Mouse (Mus musculus): Measurements from ENCODE around the gene Wdr34. TPM values are rescaled to one million over a fixed set of nuclear protein-coding genes. Genes with fewer than 3 reads are reported as not detected.
"Not testable (repeated sequence)": the region's sequence is repeated elsewhere in the genome, so short reads cannot be mapped to it uniquely, and the experiment has no call there.

The Wdr34 gene
- total RNA-seq, 2 experiments from 2014 or later = 37.3 to 37.4 TPM

DNA sequence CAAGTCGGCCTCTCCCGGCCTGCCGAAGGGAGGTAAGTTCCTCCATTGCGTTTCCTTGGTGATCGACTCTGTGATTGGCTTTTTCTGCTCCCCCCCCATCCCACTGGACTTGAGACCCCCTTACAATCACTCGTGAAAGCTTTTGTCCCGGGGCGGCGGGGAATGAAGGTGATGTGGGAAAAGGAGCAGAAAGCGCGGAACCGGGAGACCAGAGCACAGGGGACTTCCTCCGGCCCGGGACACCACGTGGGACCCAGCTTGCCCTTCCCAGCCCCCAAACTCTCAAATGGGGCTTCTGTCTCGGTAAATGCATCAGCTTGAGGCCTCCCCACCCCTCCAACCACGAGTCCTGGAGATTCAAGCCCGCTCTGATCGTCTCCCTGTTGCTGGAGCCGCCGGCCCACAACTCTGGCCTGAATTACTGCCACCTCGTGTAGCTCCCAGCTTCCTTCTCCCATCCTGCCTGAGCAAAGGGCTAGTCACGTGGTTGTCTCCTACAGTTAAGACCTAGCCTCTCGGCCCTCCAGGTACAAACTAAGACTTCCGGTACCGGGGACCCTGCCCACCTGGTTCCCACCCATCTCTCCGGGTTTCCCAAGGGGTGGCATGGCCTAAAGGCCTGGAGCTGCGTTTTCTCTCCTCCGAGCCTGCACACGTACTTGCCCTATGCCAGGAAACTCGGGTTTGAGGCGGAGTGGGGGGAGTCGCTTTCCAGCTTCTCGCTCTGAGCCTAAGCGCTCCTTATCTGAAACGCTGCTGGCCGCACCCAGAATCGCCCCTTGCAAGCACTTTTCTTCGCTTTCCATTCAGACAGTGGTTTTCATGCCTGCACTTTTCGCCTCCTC, 13.8 kb upstream of the Wdr34 start:
- peak overlapping the region; percentile 84 for H3K27ac ChIP-seq
- no peak for TF ChIP-seq CTCF (conservative IDR thresholded peaks at IDR 0.05)
- DNase-seq (ENCODE audit: low spot score in 2 of 2) = peak in 1 of 2 experiments; percentile 24
- H3K4me3 ChIP-seq = peak overlapping the region; percentile 55

DNA sequence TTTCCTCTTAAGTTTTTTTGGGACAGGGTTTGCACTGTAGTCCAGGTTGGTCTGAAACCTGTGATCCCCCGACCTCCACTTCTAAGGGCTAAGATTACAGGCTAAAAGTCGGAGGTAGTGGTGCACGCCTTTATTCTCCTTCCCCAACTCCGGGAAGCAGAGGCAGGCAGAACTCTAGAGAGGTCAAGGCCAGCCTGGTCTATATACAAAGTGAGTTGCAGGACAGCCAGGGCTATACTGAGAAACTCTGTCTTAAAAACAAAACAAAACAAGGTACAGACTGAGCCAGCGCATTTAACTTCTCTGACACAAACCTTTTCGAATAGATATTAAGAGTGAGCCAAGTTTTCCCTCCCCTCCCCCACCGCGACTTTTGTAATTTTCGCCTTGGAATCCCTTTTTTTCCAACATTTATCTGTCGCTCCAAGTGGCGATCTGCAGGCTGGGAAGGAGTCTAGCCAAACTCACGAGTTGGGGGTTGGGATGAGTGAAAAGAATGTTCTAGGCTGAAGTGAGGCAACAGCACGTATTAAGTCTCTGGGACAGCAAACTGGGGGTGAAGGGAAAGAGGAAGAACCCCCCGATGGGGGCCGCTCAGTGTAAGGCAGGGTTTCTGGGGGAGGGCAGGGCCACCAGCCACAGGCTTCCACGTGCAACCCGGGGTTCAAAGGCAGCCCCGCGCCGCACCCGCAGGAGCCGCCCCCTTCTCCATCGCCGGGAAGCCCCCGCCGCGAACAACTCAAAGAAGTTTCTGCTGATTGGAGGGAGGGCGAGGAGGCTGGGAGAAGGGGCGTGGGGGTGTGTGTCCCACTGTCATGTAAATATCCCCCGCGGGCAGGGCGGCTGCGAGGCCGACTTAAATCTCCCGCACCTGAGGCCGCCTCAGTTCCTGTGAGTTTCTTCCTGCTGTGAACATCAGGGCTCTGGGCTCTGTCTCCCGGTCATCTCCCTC, 12.8 kb upstream of the Wdr34 start:
- peak overlapping the region; percentile 84 for H3K27ac ChIP-seq
- TF ChIP-seq CTCF (conservative IDR thresholded peaks at IDR 0.05) = no peak
- DNase-seq (ENCODE audit: low spot score in 2 of 2) = no peak
- H3K4me3 ChIP-seq = peak overlapping the region; percentile 55

DNA sequence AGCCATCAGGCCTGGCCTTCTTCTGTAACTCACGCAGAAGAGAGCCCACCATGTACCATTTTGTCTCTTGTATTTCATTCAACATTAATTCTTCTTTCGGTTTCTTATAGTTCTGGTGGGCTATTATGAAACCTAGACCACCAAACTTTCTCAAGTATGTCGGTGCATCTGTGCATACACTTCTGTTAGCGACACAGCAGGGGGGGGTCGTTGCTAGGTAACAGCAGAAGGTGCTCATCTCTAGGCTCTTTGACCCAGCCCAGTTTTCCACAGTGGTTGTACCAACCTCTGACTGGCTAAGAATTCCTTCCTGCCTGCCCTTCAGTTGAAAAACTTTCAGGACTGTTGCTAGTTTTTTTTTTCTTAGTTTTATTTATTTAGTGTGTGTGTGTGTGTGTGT, 9.7 kb upstream of the Wdr34 start:
- DNase-seq (ENCODE audit: low spot score in 2 of 2) = no peak
- no peak overlapping the region for H3K4me3 ChIP-seq
- TF ChIP-seq CTCF (conservative IDR thresholded peaks at IDR 0.05) = no peak
- H3K27ac ChIP-seq = no peak overlapping the region

DNA sequence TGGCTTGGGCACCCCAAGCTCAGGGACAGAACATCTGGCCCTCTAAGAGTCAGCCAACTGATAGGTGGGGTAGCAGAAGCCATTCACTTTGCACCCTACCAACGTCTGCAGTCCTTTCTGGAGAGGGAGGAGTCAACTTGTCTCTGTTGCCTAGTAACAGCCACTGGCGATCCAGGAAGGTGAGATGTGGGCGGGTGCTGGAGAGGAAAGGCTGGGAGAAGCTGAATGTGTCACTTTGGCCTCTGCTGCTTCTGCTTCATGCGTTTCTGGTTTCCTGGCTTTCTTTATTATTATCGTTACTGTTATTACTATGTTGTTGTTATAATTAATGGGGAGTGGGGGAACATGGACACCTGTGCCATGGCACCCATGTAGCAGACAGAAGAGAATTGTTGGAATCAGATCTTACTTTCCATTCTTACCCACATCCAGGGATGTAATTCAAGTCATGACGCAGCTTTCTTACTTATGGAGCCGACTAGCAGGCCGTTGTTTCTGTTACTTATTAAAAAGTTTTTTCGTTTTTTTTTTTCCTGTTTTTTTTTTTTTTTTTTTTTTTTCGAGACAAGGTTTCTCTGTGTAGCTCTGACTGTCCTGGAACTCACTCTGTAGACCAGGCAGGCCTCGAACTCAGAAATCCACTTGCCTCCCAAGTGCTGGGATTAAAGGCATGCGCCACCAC, 8.7 kb upstream of the Wdr34 start, which contains the start of gene Set:
Gene Set, plus strand, starts transcription at position 156 of the 682 bp plus-strand sequence.
- H3K27ac ChIP-seq = no peak within 1 kb of the TSS

DNA sequence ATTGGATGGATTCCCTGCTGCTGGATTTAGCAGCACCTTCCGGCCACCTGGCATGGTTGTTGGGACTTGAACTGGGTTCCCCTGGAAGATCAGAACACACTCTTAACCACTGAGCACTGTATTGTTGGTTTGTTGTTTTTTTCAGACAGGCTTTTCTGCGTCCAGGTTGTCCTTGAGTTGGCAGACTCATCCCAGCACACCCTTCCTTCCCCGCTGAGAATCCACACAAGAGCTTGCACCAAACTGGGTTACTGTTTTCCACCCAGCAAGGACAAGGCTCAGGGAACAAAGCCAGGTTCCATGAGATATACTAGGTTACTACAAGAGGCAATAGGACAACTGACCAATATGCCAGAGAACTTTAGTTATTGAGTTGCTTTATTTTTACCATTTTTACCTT, 8.1 kb upstream of the Wdr34 start:
- Histone ChIP-seq H3K4me3 (no peak overlapping the region), H3K27ac (no peak overlapping the region)
- DNase-seq (ENCODE audit: low spot score in 2 of 2) = no peak
- TF ChIP-seq CTCF (conservative IDR thresholded peaks at IDR 0.05) = no peak

More for the DNA sequence above, 8.7 kb upstream of the Wdr34 start, which contains the start of gene Set:
- no peak for DNase-seq (ENCODE audit: low spot score in 2 of 2)
- no peak for TF ChIP-seq CTCF (conservative IDR thresholded peaks at IDR 0.05)
- H3K4me3 ChIP-seq = no peak within 1 kb of the TSS

DNA sequence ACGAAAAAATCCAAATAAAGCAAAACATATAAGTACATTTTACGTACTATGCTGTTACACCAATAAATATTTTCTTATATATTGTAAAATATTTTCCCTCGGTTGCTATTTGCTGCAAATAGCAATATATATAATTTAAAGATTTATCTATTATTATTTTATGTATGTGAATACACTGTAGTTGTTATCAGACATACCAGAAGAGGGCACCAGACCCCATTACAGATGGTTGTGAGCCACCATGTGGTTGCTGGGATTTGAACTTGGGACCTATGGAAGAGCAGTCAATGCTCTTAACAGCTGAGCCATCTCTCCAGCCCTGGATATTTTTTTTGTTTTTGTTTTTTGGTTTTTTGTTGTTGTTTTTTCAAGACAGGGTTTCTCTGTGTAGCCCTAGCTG, 6.6 kb upstream of the Wdr34 start:
- not testable (repeated sequence) for H3K27ac ChIP-seq; H3K4me3 ChIP-seq; DNase-seq (ENCODE audit: low spot score in 2 of 2)
- peak; percentile 60 for TF ChIP-seq CTCF (conservative IDR thresholded peaks at IDR 0.05)

DNA sequence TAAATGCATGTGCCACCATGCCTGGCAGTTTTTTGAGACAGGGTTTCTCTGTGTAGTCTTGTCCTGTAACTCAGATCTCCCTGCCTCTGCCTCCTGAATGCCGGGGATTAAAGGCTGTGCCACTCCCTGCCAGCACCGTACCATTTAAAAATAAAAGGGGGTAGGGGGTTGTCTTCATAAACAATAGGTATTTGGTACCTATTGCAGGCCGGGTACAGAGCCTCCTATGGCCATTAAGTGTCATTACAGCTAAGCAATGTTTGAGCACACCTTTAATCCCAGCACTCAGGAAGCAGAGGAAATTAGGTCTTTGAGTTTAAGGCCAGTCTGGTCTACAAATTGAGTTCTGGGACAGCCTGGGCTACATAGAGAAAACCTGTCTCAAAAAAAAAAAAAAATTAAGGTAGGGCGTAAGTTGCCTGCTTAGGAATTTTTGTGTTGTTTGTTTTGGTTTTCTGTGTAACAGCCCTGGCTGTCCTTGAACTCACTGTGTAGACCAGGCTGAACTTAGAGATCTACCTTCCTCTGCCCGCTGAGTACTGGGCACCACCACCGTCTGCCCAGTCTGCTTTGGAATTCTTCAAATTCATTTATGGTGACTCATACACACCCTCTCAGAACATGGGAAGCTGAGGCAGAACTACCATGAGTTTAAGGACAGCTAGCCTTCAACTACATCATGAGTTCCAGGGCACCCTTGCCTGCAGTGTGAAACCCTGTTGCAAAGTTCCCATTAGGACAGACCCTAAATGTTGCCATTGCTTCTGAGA, 3.5 kb upstream of the Wdr34 start:
- Histone ChIP-seq H3K4me3 (no peak overlapping the region), H3K27ac (no peak overlapping the region)
- peak; percentile 72 for TF ChIP-seq CTCF (conservative IDR thresholded peaks at IDR 0.05)
- DNase-seq (ENCODE audit: low spot score in 2 of 2) = no peak

DNA sequence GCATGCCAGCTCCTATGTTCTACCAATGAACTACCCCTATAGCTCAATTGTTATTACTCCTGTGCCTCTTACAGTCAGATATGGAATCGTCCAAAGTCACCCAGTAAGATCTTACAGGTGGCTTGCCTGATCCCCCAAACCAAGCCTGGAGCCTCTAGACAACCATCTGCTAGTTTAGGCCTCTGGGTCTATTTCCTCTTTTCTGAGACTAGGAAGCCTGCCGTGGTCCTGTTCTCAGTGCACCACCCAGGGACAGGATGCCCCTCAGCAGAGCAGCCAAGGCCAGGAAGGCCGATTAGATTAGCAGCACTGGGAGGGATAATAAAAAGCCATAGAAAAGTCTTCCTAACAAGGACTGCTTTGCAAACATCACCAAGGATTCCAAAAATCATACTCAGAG, 1.1 kb upstream of the Wdr34 start:
- TF ChIP-seq CTCF (conservative IDR thresholded peaks at IDR 0.05) = no peak
- no peak for DNase-seq (ENCODE audit: low spot score in 2 of 2)

DNA sequence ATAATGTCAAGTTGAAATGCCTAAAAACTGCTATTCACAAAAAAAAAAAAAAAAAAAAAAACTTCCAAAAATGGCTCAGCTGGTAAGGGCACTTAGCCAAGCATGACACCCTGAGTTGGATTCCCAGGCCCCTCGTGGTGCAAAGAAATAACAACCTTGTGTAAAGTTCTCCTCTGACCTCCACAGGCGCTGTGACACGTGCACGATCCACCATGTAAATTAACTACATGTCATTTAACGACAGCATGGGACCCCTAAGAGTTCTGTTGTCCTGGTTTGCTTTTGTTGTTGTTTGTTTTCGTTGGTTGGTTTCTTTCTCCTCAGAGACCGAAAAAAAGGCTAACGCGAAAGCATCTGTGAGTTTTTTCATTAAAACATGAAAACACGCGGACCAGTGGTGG, 580 bp downstream of the Wdr34 start:
- no peak for DNase-seq (ENCODE audit: low spot score in 2 of 2)
- no peak for TF ChIP-seq CTCF (conservative IDR thresholded peaks at IDR 0.05)
- H3K27ac ChIP-seq = peak overlapping the region; percentile 100
- peak overlapping the region; percentile 77 for H3K4me3 ChIP-seq

More for the DNA sequence above, 1.1 kb upstream of the Wdr34 start:
- H3K4me3 ChIP-seq = no peak overlapping the region
- no peak overlapping the region for H3K27ac ChIP-seq

DNA sequence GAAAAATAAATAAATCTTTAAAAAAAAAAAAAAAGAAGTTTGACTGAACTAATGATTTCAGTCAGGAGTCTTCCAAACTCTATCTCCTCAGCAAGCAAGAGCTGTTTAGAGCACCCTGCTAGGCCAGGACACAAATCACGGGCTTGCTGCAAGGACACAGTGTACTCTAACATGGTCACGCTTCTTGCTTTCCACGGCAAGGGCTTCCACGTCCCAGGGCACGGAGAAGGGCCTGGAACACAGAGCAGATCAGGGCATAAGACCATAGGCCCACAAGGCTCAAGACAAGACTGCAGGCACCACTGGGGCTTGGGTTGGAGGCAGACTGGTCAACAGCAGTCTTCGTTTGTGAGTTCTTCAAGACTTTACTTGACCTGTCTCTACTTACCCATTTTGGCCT, 1.6 kb downstream of the Wdr34 start:
- H3K4me3 ChIP-seq = no peak overlapping the region
- no peak overlapping the region for H3K27ac ChIP-seq
- DNase-seq (ENCODE audit: low spot score in 2 of 2) = no peak
- TF ChIP-seq CTCF (conservative IDR thresholded peaks at IDR 0.05) = no peak

DNA sequence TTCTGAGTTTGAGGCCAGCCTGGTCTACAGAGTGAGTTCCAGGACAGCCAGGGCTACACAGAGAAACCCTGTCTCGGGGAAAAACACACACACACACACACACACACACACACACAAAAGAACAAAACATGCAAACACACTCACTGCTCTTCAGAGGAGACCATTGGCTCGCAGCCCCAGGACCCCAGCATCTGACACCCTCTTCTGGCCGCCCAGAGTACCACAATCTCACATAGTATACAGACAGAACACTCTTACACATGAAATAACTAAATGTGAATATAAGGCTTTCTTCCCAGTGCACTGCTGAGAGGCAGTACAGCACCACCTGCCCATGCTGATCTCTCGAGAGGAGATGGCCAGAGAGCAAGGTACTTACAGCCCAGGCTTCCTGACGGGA, 4.1 kb downstream of the Wdr34 start:
- no peak for DNase-seq (ENCODE audit: low spot score in 2 of 2)
- TF ChIP-seq CTCF (conservative IDR thresholded peaks at IDR 0.05) = no peak
- H3K4me3 ChIP-seq = no peak overlapping the region
- no peak overlapping the region for H3K27ac ChIP-seq

DNA sequence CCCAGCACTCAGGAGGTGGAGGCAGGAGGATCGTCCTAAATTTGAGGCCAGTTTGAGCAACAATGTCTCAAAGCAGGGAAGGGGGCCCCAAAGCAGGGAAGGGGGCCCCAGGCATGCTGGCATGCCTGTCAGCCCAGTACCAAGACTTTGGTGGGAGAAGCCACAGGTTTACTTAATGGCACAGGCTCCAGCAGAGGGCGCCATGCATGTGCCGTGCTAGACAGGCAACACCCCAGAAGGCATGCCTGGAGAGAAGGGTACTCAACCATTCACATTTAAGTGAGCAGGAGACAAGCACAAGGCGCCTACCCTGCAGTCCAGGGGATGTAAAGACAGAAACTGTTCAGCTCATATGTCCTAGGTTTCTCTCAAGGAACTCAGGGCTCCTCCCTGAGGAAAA, 6.2 kb downstream of the Wdr34 start:
- Histone ChIP-seq H3K4me3 (no peak overlapping the region), H3K27ac (no peak overlapping the region)
- DNase-seq (ENCODE audit: low spot score in 2 of 2) = peak; percentile 64 to 79
- peak; percentile 88 for TF ChIP-seq CTCF (conservative IDR thresholded peaks at IDR 0.05)

Measured in layer of hippocampus, adult 2 months (tissue).